Mouse (Mus musculus): Measurements from ENCODE around the gene Met. TPM values are rescaled to one million over a fixed set of nuclear protein-coding genes. Genes with fewer than 3 reads are reported as not detected.

Met gene
- polyA plus RNA-seq, 1 experiment from 2014 or later, result 3.5 TPM

- Histone ChIP-seq H3K27me3 (ENCODE audit: insufficient read depth, poor library complexity, severe bottlenecking) (no peaks in the 10 kb centered on the region), H3K27ac (no peak overlapping the region), H3K36me3 (no peaks in the 10 kb centered on the region), H3K9me3 (no peaks in the 10 kb centered on the region), H3K4me1 (no peaks in the 10 kb centered on the region), H3K4me3 (no peak overlapping the region)
- DNase-seq (ENCODE audit: low spot score), result no peak
- WGBS, result 85% methylated on average over 3 of the region's 3 CpGs
Measured at GRCm38 (mm10) chr6:17473128-17473527, 9.5 kb downstream of the Met start.

DNA sequence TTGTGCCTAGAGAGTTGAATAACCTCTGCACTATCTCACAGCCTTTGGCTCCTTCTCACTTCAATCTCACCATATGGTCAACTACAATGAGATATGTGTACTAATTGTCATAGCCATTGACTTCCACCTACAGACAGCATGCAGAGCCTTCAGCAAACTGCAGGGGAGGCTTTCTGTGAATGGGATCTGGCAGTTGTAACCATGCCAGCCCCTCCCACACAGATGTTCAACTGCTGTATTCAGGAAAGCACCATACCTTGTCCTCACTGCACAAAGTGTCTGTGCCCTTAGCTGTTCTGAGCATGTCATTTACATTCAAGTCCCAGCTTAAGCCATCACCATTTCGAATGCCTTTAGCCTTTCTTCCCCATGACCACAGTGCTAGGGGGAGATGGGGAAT is 14.2 kb downstream of the Met start:
- H3K4me1 ChIP-seq, result no peaks in the 10 kb centered on the region
- no peaks in the 10 kb centered on the region for H3K9me3 ChIP-seq
- H3K27ac ChIP-seq, result no peak overlapping the region
- no peaks in the 10 kb centered on the region for H3K36me3 ChIP-seq
- WGBS, result 67% methylated on average over 1 of the region's 1 CpGs
- no peak for DNase-seq (ENCODE audit: low spot score)
- H3K27me3 ChIP-seq (ENCODE audit: insufficient read depth, poor library complexity, severe bottlenecking), result no peaks in the 10 kb centered on the region
- no peak overlapping the region for H3K4me3 ChIP-seq

DNA sequence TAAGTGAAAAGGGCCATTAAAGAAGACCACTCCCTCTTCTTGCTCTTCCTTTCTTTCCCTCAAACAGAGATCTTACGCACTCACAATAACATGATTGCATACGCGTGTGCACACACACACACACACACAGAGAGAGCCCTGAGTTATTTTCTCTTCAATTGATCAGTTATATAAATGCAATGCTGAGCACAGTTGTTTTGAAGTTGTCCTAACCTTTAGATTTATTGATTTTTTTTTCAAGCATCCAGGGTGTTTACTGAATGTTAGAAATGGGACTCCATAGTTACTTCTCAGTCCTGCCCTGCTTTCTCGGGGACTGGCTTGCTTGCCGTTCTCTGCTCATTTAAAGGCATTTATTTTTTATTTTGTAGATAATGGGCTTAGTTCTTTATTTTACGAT is 14.7 kb downstream of the Met start:
- H3K9me3 ChIP-seq, result no peaks in the 10 kb centered on the region
- 93% methylated on average over 6 of the region's 6 CpGs for WGBS
- no peaks in the 10 kb centered on the region for H3K4me1 ChIP-seq
- H3K27me3 ChIP-seq (ENCODE audit: insufficient read depth, poor library complexity, severe bottlenecking), result no peaks in the 10 kb centered on the region
- no peaks in the 10 kb centered on the region for H3K36me3 ChIP-seq
- H3K27ac ChIP-seq, result no peak overlapping the region
- no peak for DNase-seq (ENCODE audit: low spot score)
- H3K4me3 ChIP-seq, result no peak overlapping the region

- Histone ChIP-seq H3K4me3 (no peak overlapping the region), H3K27ac (no peak overlapping the region), H3K9me3 (no peaks in the 10 kb centered on the region), H3K4me1 (no peaks in the 10 kb centered on the region), H3K27me3 (ENCODE audit: insufficient read depth, poor library complexity, severe bottlenecking) (no peaks in the 10 kb centered on the region), H3K36me3 (no peaks in the 10 kb centered on the region)
- WGBS, result 73% methylated on average over 10 of the region's 10 CpGs
- no peak for DNase-seq (ENCODE audit: low spot score)
Measured at GRCm38 (mm10) chr6:17478838-17479570, 15.4 kb downstream of the Met start.

- H3K4me1 ChIP-seq, result no peaks in the 10 kb centered on the region
- no peak for DNase-seq (ENCODE audit: low spot score)
- no peaks in the 10 kb centered on the region for H3K27me3 ChIP-seq (ENCODE audit: insufficient read depth, poor library complexity, severe bottlenecking)
- no peaks in the 10 kb centered on the region for H3K9me3 ChIP-seq
- no peaks in the 10 kb centered on the region for H3K36me3 ChIP-seq
- H3K27ac ChIP-seq, result no peak overlapping the region
- WGBS, result 97% methylated on average over 4 of the region's 4 CpGs
- no peak overlapping the region for H3K4me3 ChIP-seq
Measured at GRCm38 (mm10) chr6:17481068-17481467, 17.5 kb downstream of the Met start.

GRCm38 (mm10) chr6:17485244-17485643 is 21.6 kb downstream of the Met start:
- H3K27ac ChIP-seq, result no peak overlapping the region
- no peak overlapping the region for H3K4me3 ChIP-seq
- DNase-seq (ENCODE audit: low spot score), result no peak
- H3K36me3 ChIP-seq, result no peaks in the 10 kb centered on the region
- no peaks in the 10 kb centered on the region for H3K9me3 ChIP-seq
- H3K27me3 ChIP-seq (ENCODE audit: insufficient read depth, poor library complexity, severe bottlenecking), result no peaks in the 10 kb centered on the region
- 80% methylated on average over 5 of the region's 5 CpGs for WGBS
- H3K4me1 ChIP-seq, result no peaks in the 10 kb centered on the region

DNA sequence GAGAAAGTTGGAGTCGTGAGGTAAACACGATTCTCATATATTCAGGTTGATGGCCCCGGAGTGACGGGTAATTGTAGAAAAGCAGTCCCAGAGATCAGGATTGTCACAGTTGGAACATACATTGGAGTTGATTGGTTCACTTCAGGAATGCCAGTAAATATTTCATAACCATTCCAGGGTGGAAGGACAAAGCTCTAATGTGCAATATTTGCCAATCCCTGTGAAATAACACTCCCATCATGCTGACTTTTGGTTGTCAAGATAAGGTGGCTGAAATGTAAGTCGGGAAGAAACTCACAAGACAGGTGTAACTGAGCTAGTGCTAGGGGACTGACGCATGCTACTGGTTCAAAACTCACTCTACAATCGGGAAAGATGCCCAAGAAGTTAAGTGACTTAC is 22.2 kb downstream of the Met start:
- H3K36me3 ChIP-seq, result no peaks in the 10 kb centered on the region

GRCm38 (mm10) chr6:17488291-17488817 is 24.8 kb downstream of the Met start:
- no peaks in the 10 kb centered on the region for H3K4me1 ChIP-seq
- 31% methylated on average over 2 of the region's 2 CpGs for WGBS
- no peaks in the 10 kb centered on the region for H3K27me3 ChIP-seq (ENCODE audit: insufficient read depth, poor library complexity, severe bottlenecking)
- no peaks in the 10 kb centered on the region for H3K36me3 ChIP-seq
- no peaks in the 10 kb centered on the region for H3K9me3 ChIP-seq
- no peak overlapping the region for H3K4me3 ChIP-seq
- H3K27ac ChIP-seq, result no peak overlapping the region
- DNase-seq (ENCODE audit: low spot score), result no peak

More for the DNA sequence above, 22.2 kb downstream of the Met start:
- Histone ChIP-seq H3K4me1 (no peaks in the 10 kb centered on the region), H3K27ac (no peak overlapping the region), H3K27me3 (ENCODE audit: insufficient read depth, poor library complexity, severe bottlenecking) (no peaks in the 10 kb centered on the region), H3K4me3 (no peak overlapping the region), H3K9me3 (no peaks in the 10 kb centered on the region)
- DNase-seq (ENCODE audit: low spot score), result no peak
- WGBS, result 91% methylated on average over 7 of the region's 7 CpGs

GRCm38 (mm10) chr6:17490786-17491185 is 27.2 kb downstream of the Met start:
- Histone ChIP-seq H3K27ac (no peak overlapping the region), H3K4me3 (no peak overlapping the region), H3K9me3 (no peaks in the 10 kb centered on the region), H3K36me3 (no peaks in the 10 kb centered on the region), H3K27me3 (ENCODE audit: insufficient read depth, poor library complexity, severe bottlenecking) (no peaks in the 10 kb centered on the region), H3K4me1 (no peaks in the 10 kb centered on the region)
- WGBS, result 74% methylated on average over 2 of the region's 2 CpGs
- DNase-seq (ENCODE audit: low spot score), result no peak

DNA sequence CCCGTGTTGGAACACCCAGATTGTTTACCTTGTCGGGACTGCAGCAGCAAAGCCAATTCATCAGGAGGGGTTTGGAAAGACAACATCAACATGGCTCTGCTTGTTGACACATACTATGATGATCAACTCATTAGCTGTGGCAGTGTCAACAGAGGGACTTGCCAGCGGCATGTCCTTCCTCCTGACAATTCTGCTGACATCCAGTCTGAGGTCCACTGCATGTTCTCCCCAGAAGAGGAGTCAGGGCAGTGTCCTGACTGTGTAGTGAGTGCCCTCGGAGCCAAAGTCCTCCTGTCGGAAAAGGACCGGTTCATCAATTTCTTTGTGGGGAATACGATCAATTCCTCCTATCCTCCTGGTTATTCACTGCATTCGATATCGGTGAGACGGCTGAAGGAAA is 27.9 kb downstream of the Met start:
- Histone ChIP-seq H3K27me3 (ENCODE audit: insufficient read depth, poor library complexity, severe bottlenecking) (no peaks in the 10 kb centered on the region), H3K36me3 (no peaks in the 10 kb centered on the region), H3K9me3 (no peaks in the 10 kb centered on the region), H3K4me1 (no peaks in the 10 kb centered on the region), H3K27ac (no peak overlapping the region), H3K4me3 (no peak overlapping the region)
- 83% methylated on average over 10 of the region's 10 CpGs for WGBS
- no peak for DNase-seq (ENCODE audit: low spot score)

DNA sequence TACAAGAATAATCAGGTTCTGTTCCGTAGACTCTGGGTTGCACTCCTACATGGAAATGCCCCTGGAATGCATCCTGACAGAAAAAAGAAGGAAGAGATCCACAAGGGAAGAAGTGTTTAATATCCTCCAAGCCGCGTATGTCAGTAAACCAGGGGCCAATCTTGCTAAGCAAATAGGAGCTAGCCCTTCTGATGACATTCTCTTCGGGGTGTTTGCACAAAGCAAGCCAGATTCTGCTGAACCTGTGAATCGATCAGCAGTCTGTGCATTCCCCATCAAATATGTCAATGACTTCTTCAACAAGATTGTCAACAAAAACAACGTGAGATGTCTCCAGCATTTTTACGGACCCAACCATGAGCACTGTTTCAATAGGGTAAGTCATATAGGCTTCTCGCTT is 28.5 kb downstream of the Met start:
- DNase-seq (ENCODE audit: low spot score), result no peak
- no peak overlapping the region for H3K27ac ChIP-seq
- H3K36me3 ChIP-seq, result no peaks in the 10 kb centered on the region
- no peaks in the 10 kb centered on the region for H3K4me1 ChIP-seq
- no peaks in the 10 kb centered on the region for H3K27me3 ChIP-seq (ENCODE audit: insufficient read depth, poor library complexity, severe bottlenecking)
- no peaks in the 10 kb centered on the region for H3K9me3 ChIP-seq
- no peak overlapping the region for H3K4me3 ChIP-seq
- 85% methylated on average over 8 of the region's 8 CpGs for WGBS

DNA sequence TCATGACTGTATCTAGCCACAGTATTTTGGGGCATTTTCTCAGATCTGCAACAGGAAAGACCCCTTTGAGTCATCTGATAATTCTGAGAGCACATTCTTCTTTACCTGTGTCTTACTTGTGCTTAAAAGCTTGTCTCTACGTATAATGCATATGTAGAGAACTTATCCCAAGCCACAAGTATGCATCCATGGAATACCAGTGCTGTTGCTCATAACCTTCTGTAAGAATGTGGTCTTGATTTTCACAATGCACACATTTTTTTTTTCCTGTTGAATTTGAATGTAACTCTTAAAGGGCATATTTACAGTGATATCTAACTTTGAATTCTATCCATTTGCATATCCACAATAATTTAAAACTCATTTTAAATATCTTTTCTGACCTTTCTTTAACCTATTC is 31.8 kb downstream of the Met start:
- Histone ChIP-seq H3K4me3 (no peak overlapping the region), H3K27me3 (ENCODE audit: insufficient read depth, poor library complexity, severe bottlenecking) (no peaks in the 10 kb centered on the region), H3K9me3 (no peaks in the 10 kb centered on the region), H3K27ac (no peak overlapping the region), H3K36me3 (no peaks in the 10 kb centered on the region), H3K4me1 (no peaks in the 10 kb centered on the region)
- no peak for DNase-seq (ENCODE audit: low spot score)
- 83% methylated on average over 1 of the region's 1 CpGs for WGBS

GRCm38 (mm10) chr6:17497366-17497765 is 33.8 kb downstream of the Met start:
- H3K4me3 ChIP-seq, result no peak overlapping the region
- 81% methylated on average over 4 of the region's 4 CpGs for WGBS
- no peaks in the 10 kb centered on the region for H3K36me3 ChIP-seq
- no peak for DNase-seq (ENCODE audit: low spot score)
- H3K27ac ChIP-seq, result no peak overlapping the region
- H3K4me1 ChIP-seq, result no peaks in the 10 kb centered on the region
- no peaks in the 10 kb centered on the region for H3K27me3 ChIP-seq (ENCODE audit: insufficient read depth, poor library complexity, severe bottlenecking)
- H3K9me3 ChIP-seq, result no peaks in the 10 kb centered on the region

- Histone ChIP-seq H3K4me1 (no peaks in the 10 kb centered on the region), H3K9me3 (no peaks in the 10 kb centered on the region), H3K27ac (no peak overlapping the region), H3K27me3 (ENCODE audit: insufficient read depth, poor library complexity, severe bottlenecking) (no peaks in the 10 kb centered on the region), H3K36me3 (no peaks in the 10 kb centered on the region), H3K4me3 (no peak overlapping the region)
- WGBS, result 51% methylated on average over 8 of the region's 8 CpGs
- DNase-seq (ENCODE audit: low spot score), result no peak
Measured at GRCm38 (mm10) chr6:17498801-17499200, 35.2 kb downstream of the Met start.
